Mouse (Mus musculus): ENCODE results near the gene Lgr5.

Lgr5 gene

GRCm38 (mm10) chr10:115510959-115511358 lies 76.6 kb downstream of the Lgr5 start:
- DNase-seq (ENCODE audit: extremely low read depth, insufficient read length, low spot score) = no peak

DNA sequence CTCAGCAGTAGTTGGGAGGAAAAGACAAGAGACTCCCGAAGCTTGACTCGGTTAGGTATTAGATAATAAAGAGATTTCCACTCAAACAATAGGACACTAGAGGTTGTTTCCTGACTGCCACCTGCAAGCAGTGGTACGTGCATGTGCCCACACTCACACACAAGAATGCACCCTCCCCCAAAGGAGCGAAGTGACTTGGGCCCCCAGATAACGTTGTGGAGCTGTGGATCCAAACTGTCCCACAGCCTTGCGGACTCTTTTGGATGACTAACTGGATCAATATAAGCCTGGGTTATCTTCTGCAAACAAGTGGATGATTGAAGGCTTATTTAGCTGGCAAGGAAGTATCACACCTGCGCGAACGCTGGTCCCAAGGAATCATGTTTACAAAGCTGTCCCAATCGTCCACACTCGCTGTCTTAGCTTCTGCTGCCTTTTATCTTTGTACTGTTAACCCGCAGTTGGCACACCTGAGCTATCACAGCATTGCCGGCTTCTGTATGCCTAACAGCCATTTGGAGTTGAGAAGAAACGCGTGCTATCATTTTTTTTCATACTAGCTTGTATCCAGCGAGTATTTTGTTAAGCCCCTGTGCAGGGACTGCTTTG lies 81.8 kb downstream of the Lgr5 start:
- no peak for DNase-seq (ENCODE audit: extremely low read depth, insufficient read length, low spot score)

DNA sequence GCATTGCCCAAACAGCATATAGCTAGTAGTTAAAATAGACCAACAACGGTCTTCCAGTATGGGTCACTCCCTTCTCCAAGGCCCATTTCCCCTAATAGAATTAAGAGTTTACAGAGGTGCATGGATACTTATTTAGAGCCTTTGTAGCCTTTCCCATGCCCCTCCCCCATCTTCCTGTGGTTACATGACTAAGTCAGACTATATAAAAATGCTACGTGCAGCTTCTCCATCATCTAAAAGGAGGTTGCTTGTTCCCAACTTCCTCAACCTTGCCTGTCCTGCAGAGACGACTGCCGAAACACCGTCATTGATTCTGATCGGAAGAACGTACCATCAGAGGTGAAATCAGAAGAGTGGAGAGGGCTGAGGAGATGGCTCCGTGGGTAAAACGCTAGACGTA lies 82.4 kb downstream of the Lgr5 start:
- DNase-seq (ENCODE audit: extremely low read depth, insufficient read length, low spot score) = no peak

DNA sequence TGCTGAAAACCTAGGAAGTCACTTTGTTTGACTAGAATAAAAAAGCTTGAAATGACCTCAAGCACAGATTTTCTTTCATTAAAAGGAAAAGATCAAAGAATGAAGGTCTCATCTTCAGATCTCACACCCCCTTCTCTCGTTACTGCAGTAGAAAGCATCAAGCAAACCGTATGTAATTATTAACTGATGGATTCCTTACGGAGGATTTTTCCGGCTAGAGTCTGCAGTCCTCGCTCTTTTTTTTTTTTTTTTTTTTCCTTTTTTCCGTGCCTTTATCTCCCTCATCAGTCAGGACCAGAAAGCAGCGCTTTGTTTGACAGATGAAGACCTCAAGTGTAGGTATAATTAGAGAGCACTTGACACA lies 93.8 kb downstream of the Lgr5 start:
- no peak for DNase-seq (ENCODE audit: extremely low read depth, insufficient read length, low spot score)

- DNase-seq (ENCODE audit: extremely low read depth, insufficient read length, low spot score) = no peak
Measured at GRCm38 (mm10) chr10:115492956-115493777, 94.4 kb downstream of the Lgr5 start.

- no peak for DNase-seq (ENCODE audit: extremely low read depth, insufficient read length, low spot score)
Measured at GRCm38 (mm10) chr10:115491803-115492510, 95.6 kb downstream of the Lgr5 start.

GRCm38 (mm10) chr10:115485602-115486001 lies 102.0 kb downstream of the Lgr5 start:
- DNase-seq (ENCODE audit: extremely low read depth, insufficient read length, low spot score) = no peak

- no peak for DNase-seq (ENCODE audit: extremely low read depth, insufficient read length, low spot score)
Measured at GRCm38 (mm10) chr10:115484660-115485059, 102.9 kb downstream of the Lgr5 start.

- DNase-seq (ENCODE audit: extremely low read depth, insufficient read length, low spot score) = no peak
Measured at GRCm38 (mm10) chr10:115478441-115479141, 109.0 kb downstream of the Lgr5 start.

DNA sequence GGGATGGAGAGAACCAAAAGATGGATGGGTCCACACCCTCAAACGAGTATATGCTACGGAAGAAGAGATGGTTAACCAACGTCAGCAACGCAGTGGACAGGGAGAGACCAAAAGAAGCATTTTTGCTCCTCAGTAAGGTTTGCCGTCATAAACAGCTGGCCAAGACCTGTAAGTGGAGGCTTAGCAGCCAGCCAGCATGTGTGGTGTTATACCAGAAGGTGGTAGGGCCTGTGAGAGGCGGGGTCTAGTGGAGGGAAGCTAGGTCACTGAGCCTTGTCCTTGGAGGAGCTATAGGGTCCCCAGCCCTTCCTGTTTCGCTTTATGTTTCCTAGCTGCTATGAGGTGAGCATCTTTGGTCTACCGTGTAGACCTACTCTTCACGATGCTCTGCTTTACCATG lies 111.1 kb downstream of the Lgr5 start:
- no peak for DNase-seq (ENCODE audit: extremely low read depth, insufficient read length, low spot score)

DNA sequence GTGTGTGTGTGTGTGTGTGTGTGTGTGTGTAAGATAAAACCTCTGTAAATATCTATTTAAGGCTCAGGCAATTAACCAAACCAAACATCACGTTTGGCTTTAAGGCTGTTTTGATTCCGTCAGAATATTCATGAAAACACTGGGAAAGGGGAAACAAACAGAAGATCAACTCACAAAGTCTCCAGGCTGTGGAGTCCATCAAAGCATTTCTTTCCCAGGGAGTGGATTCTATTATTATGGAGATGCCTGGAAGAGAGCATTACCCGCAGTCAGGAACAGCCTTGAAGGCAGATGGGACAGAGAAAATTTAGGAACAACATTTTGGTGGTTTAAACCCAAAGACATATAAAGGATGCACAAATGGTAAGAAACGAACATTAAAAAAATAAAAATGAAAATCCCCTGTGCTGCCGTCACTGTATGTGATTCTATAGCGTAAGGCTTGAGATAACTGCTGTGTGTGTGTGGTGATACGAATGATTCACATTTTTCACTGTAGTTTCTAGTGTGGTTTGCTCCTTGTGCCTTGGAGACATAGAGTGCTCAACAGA lies 112.5 kb downstream of the Lgr5 start:
- DNase-seq (ENCODE audit: extremely low read depth, insufficient read length, low spot score) = no peak

DNA sequence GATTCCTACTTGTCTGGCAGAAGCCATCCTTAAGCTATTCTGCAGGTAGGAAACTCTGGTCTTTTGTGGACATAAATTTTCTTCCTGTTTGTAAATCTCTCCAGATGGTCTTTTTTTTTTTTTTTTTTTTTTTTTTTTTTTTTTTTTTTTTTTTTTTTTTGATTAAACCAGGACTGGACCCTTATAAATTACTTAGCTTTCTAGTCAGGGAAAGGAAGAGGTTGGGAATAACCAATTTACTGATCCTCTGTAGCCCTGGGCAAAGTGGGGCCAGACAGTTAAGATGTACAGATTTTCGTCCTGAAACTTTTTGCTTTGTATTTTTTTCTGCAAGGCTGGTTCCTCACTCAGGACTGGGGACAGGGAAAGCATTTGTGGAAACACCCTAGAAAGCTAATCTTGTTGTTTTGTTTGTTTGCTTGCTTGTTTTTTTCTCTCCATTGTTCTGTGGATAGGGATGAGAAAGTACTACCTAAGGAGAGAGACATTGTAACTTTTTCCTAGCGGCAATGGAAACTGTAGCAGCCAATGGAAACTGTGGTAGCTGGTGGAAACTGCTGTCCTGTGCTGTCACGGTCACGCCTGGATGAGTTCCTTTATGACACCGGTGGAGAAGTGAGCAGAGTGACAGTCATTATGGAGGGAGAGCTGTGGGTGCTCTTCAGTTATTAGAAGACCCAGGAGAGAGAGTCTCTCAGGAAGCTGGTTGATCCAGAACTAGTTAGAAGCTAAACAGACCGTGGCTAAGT lies 114.2 kb downstream of the Lgr5 start:
- no peak for DNase-seq (ENCODE audit: extremely low read depth, insufficient read length, low spot score)

DNA sequence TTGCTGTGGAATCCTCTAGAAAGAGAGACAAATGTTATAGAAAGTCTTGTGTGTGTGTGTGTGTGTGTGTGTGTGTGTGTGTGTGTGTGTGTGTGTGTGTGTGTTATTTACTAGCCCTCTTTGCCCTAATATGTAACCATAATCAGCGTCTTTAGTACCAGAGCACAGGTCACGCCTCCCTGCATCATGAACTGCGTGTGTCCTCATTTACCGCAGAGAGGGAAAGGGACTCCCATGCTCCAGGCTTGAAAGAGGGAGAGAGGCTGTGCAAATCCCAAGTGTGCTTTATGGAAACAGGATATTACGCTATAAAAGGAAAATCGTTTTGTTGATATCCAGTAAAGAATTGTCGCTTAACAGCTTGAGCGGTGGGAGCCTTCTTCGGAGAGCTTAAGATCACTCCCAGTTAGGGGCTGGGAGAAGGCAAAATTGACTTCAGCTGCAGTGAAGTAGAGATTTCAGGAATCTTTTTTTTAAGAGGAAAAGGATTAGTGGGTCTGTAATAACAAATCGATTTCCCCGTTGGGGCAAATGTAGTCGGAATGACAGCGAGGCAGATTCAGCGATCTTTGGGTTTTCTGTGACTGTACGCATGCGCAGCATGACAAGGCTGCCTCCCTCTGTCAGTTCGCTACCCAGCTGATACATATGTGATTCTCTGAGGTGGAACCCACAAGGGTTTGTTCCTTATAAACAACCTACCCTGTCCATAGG lies 116.8 kb downstream of the Lgr5 start:
- no peak for DNase-seq (ENCODE audit: extremely low read depth, insufficient read length, low spot score)

GRCm38 (mm10) chr10:115469040-115469439 lies 118.5 kb downstream of the Lgr5 start:
- no peak for DNase-seq (ENCODE audit: extremely low read depth, insufficient read length, low spot score)

DNA sequence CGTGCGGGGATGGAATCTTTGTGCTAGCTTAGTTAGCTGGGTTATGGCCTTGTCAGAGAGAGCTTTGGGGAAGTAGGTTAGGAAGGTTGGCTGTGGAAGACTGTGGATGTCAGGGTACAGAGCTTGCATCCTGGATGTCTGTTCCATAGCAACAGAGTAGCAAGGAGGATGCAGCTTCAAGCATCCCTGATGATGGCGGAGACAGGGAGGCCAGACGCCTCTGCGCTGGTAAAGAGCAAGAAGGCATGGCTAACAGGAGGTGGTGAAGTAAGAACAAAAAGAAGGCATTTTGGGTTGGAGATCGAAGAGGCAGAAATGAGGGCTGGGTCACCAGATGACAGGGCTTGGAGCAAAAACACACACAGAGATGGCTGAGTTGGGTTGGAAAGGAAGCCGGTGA lies 118.9 kb downstream of the Lgr5 start:
- DNase-seq (ENCODE audit: extremely low read depth, insufficient read length, low spot score) = no peak

GRCm38 (mm10) chr10:115467985-115468384 lies 119.6 kb downstream of the Lgr5 start:
- no peak for DNase-seq (ENCODE audit: extremely low read depth, insufficient read length, low spot score)

GRCm38 (mm10) chr10:115465778-115466177 lies 121.8 kb downstream of the Lgr5 start:
- no peak for DNase-seq (ENCODE audit: extremely low read depth, insufficient read length, low spot score)

- no peak for DNase-seq (ENCODE audit: extremely low read depth, insufficient read length, low spot score)
Measured at GRCm38 (mm10) chr10:115465072-115465471, 122.5 kb downstream of the Lgr5 start.

DNA sequence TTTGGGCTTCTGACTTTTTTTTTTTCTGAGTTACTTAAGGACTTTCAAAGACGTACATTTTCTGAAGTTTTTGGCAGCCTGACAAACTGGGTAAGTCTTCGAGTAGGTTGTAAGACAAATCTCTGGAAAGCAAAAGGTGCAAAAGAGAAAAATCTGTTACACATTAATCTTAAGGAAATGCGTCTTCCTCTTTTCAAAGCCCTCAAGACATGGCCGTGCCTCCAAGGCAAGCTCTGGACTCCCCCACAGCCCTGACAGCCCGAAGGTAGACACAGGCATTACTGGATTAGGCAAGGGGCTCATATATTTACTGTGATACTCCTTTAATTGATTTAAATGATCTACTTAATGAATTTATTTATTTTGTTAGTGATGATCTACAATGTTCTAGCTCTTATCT lies 124.9 kb downstream of the Lgr5 start:
- no peak for DNase-seq (ENCODE audit: extremely low read depth, insufficient read length, low spot score)

Measured in 3134 (cell line).